Mouse (Mus musculus) heart, adult 10 weeks (tissue): Measurements from ENCODE around the gene Xylb. TPM values are rescaled to one million over a fixed set of nuclear protein-coding genes. Genes with fewer than 3 reads are reported as not detected.

Source experiments
- polyA plus RNA-seq: library from polyadenylated mRNA; stranded (reverse); fragments of 350-450 nt; fragmentation: Illumina TruSeq; extraction: RNeasy Lipid Tissue Mini Kit (QIAGEN cat#74804); gene quantifications from one replicate; pipeline ENCODE4 v1.2.3, GENCODE M21; 2014; ENCODE audit warnings: low read depth, low replicate concordance

Gene Xylb
- 0.92 TPM for polyA plus RNA-seq

GRCm38 (mm10) chr9:119357331-119358057, at the start of gene Xylb:
Gene Xylb, plus strand, starts transcription at chr9:119357381.

DNA sequence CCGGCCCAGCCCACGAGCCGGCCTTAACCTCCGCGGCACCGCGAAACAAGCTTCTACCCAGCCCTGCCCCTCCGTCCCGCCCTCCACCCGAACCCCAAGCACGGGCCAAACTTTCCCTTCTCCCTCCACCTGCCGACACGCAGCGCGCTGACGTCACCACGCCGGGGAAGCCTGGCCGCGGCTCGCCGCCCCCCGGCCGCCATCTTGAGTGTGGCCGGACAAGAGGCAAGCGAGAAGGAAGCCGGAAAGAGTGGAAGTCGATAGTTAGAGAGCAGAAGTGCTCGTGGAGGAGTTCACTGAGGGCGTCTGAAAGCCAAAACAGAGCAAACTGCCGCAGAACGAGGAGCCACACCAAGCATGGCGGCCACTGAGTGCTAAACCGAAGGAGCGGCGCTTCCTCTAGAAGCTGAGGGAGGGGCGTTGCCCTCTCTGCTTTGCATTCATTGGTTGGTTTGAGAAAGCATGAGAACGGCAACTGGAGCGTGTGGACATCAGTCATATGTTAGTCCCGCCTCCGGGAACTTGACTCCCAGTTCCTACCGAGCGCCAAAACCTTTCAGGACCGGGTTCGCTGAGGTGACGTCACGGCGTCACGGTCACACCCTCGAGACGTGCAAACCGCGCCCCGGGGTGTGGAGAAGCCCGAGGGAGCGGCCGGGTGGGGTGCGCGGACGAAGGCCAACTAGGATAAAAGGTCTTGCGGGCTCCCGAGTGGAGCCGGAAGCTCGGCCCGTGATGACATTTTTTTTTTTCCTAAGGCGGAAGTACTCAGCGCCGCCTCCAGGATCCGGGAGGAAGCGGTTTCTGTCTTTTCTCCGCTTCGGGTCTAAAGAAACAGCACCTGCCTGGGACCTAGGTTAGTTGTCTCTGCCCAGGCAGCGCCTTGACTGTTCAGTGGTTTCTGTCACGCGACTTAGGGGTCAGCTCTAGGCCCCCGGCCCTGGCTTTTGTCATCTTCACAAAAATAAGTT, 34.6 kb upstream of the Xylb start, which contains the start of gene Oxsr1:
Gene Oxsr1 (minus strand): TSS at position 139 of the 971 bp plus-strand sequence.

DNA sequence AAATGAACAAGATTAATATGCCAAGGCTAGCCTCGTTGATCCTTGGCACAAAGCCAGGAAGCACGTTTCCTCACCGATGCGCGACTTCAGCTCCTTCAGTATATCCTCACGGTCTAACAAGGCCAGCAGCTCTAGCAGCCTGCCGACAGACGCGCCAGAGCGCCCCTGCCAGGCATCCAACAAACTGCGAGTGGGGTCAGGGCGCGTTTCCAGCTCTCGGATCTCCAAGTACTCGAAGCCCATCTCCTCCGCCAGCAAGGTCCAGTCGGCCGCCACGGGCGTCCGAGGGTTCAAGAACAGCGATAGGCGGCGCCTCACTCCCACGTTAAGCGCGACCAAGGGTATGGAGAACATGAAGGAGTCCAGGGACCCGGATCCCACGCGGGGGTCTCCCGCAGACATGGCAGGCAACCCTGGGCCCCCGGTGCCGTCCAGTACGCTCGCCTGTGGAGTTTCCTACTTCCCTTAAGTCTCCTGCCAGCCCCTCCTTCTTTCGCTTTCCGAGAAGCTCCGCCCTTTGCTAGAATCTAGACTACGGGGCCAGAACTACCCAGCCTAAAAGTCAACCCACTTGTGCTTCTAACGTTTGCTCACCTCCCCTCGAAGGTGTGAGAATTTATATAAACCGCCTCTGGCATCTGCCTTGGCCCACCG, 17.5 kb upstream of the Xylb start, which contains the start of gene Acaa1a:
Gene Acaa1a (plus strand): TSS at position 119 of the 654 bp plus-strand sequence.

DNA sequence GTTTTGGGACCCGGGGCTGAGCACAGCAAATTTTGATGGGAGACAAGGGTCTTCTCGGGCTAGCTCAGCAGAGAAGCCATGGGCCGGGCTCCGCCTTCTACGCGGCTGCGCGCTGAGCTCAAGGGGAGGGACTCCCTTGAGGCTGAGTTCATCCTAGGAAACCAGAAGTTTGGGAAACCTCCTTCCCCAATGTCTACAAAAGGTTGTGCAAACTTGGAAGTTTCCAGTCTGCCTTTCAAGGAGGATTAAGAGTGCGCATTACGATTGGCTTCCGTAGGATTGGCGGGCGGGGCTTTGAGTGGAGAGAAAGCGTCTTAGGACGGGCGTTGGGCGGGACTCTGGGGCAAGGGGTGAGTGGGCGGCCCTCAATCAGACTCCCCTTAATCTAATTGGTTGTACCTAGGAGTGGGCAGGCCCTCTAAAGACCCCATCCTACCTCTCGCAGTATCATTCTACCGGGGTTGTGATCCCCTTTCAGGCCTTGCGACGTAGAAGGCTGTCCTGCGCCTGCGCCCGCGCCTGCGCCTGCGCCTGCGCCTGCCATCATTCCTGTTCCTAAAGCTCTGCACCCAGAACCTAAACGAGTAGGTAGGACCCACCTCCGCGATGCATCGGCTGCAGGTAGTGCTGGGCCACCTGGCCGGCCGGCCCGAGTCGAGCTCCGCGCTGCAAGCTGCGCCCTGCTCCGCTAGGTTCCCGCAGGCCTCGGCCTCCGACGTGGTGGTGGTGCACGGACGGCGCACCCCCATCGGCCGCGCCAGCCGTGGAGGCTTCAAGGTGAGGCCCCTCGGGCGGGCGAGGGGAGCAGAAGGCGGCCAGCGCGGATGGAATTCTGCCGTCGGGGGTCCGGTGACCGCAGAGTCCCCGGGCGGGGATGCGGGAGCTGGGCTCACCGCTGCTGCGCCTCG, 16.0 kb upstream of the Xylb start, which contains the start of gene Myd88:
Gene Myd88 (minus strand): TSS at position 503 of the 908 bp plus-strand sequence.

GRCm38 (mm10) chr9:119365284-119365683, 8.1 kb downstream of the Xylb start, which contains the start of gene Slc22a14:
Gene Slc22a14, minus strand, starts transcription at chr9:119365553.

DNA sequence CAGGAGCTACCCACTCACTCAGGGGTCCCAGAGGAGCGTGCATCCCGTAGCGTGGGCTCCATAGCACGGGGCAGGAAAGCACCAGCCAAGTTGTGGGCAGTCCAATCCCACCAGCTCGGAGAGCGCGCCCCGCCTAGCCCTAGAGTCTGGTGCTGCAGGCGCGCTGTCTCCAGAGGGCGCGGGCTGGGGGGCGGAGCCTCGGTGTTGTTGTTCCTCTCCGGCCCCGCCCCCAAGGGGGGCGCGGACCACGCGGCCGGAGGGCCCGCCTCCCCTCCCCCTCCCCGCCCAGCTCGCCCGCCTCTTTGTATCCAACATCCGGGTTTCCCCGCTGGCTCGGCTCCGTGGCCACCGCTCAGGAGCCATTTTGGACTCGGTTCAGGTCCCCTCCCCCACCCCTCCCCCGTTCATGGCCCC, 44.6 kb downstream of the Xylb start, which contains the start of gene Acvr2b:
Gene Acvr2b (plus strand): TSS at position 318 of the 414 bp plus-strand sequence.

Other genes starting within 250 kb of the Xylb start
- 1.3 TPM for gene Acaa1b, start 200.3 kb upstream of the Xylb start, polyA plus RNA-seq
- not detected for gene Gm47289, start 198.2 kb upstream of the Xylb start, polyA plus RNA-seq
- gene Slc22a13, start 148.3 kb upstream of the Xylb start, polyA plus RNA-seq, result not detected
- 36.4 TPM for gene Oxsr1, start 35.0 kb upstream of the Xylb start, polyA plus RNA-seq
- gene Acaa1a, start 17.7 kb upstream of the Xylb start, polyA plus RNA-seq, result 80.0 TPM
- gene Myd88, start 16.0 kb upstream of the Xylb start, polyA plus RNA-seq, result 15.7 TPM
- not detected for gene Slc22a14, start 8.2 kb downstream of the Xylb start, polyA plus RNA-seq
- 2.5 TPM for gene Acvr2b, start 44.7 kb downstream of the Xylb start, polyA plus RNA-seq
- 2.4 TPM for gene Exog, start 87.6 kb downstream of the Xylb start, polyA plus RNA-seq
- gene Scn5a, start 221.6 kb downstream of the Xylb start, polyA plus RNA-seq, result 99.8 TPM